Mouse (Mus musculus) bone marrow macrophage, adult 2 months (primary cell): ENCODE results near the gene Tmem42.

Experiments used
- CTCF ChIP-seq: IDR thresholded peaks from 2 replicates; pipeline ENCODE4 v1.5.1; 2012; ENCODE audit warnings: low read depth, mild to moderate bottlenecking, low read length, moderate library complexity
- POLR2A ChIP-seq: IDR thresholded peaks from 2 replicates; pipeline ENCODE4 v1.6.1; 2012; ENCODE audit warnings: mild to moderate bottlenecking, low read depth, low read length, borderline replicate concordance

DNA sequence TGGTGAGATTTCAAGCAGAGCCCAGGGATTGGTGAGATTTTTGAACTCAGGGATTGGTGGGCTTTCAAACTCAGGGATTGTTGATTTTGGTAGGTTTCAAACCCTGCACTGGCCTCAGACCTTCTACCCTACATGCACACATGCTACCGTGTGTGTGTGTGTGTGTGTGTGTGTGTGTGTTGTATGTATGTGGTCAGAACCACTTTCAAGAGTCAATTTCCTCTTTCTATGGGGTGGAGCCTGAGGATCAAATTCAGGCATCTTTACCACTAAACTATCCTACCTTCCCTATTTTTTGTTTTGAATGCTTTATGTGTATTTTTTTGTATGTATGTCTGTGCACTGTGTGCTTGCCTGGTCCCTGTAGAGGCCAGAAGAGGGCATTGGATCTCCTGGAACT is 26.5 kb downstream of the Tmem42 start:
- TF ChIP-seq POLR2A: no peak
- TF ChIP-seq CTCF: no peak
